Mouse (Mus musculus) hindbrain, embryonic 11.5 days (tissue): Measurements from ENCODE around the gene Rpl23a. TPM values are rescaled to one million over a fixed set of nuclear protein-coding genes. Genes with fewer than 3 reads are reported as not detected.

Experiments
- ATAC-seq: fragments of 200-750 bp; cut with Nextera tagmentation; 2 replicates; pipeline ENCODE4 v1.8.0; 2017; ENCODE audit warnings: mild to moderate bottlenecking, moderate TSS enrichment, moderate library complexity; ENCODE audit not compliant: low FRiP score
- DNase-seq: peaks from one replicate; pipeline ENCODE4 v3.0.0-alpha.2; 2015; ENCODE audit warnings: low spot score
- H3K27ac ChIP-seq: fragments of 300-500 bp; sonication (generic); 2 replicates; pipeline ENCODE4 v1.5.1; 2014; ENCODE audit warnings: mild to moderate bottlenecking, low read depth, low read length
- H3K27me3 ChIP-seq: fragments of 300-500 bp; sonication (generic); 2 replicates; pipeline ENCODE4 v1.6.1; 2014; ENCODE audit warnings: mild to moderate bottlenecking, low read length, moderate library complexity, mixed read lengths; ENCODE audit not compliant: control insufficient read depth, insufficient read depth
- H3K36me3 ChIP-seq: fragments of 300-500 bp; sonication (generic); 2 replicates; pipeline ENCODE4 v1.6.1; 2014; ENCODE audit warnings: mild to moderate bottlenecking, low read length, moderate library complexity, mixed read lengths; ENCODE audit not compliant: control insufficient read depth, insufficient read depth
- H3K4me1 ChIP-seq: fragments of 300-500 bp; sonication (generic); replicated peaks from 2 replicates; pipeline ENCODE4 v1.6.1; 2014; ENCODE audit warnings: low read length, mixed read lengths; ENCODE audit not compliant: control insufficient read depth, insufficient read depth
- H3K4me2 ChIP-seq: fragments of 300-500 bp; sonication (generic); replicated peaks from 2 replicates; pipeline ENCODE4 v1.6.1; 2014; ENCODE audit warnings: mild to moderate bottlenecking, low read depth, low read length
- H3K4me3 ChIP-seq: fragments of 300-500 bp; sonication (generic); 2 replicates; pipeline ENCODE4 v1.5.1; 2014; ENCODE audit warnings: low read depth, low read length
- H3K9ac ChIP-seq: fragments of 300-500 bp; sonication (generic); 2 replicates; pipeline ENCODE4 v1.6.1; 2014; ENCODE audit warnings: low read depth, low read length
- H3K9me3 ChIP-seq: fragments of 300-500 bp; sonication (generic); 2 replicates; pipeline ENCODE4 v1.6.1; 2016; ENCODE audit warnings: low read length; ENCODE audit not compliant: control insufficient read depth
- WGBS: fragments of 180-500 bp; shearing (Covaris S2); extraction: QIAGEN DNeasy Blood & Tissue Kit; methylation state at CpG from one replicate; pipeline ENCODE4 v1.1.7; 2014; 5-methylcytosine and 5-hydroxymethylcytosine counted together
- polyA plus RNA-seq: library from polyadenylated mRNA; unstranded; fragments of >200 nt; fragmentation: Nextera tagmentation; extraction: Ambion mirVana; gene quantifications from 2 replicates; pipeline ENCODE4 v1.2.1, GENCODE M21; 2014

Gene Rpl23a
- polyA plus RNA-seq, 1 experiment from 2014 or later, result 1,191 TPM

- Histone ChIP-seq H3K9me3 (no peaks in the 10 kb centered on the region), H3K4me2 (peak overlapping the region; percentile 70), H3K4me3 (no peak overlapping the region), H3K4me1 (peaks cover 11% of the 10 kb centered on the region), H3K27ac (no peak overlapping the region), H3K9ac (peak overlapping the region; percentile 93; the same call in 1 of the 2 replicates), H3K36me3 (peaks cover 3% of the 10 kb centered on the region; the same call in 1 of the 2 replicates), H3K27me3 (no peaks in the 10 kb centered on the region)
- no peak for ATAC-seq
- no peak for DNase-seq
- 58% methylated on average over 4 of the region's 4 CpGs for WGBS
These were observed 17.2 kb downstream of the Rpl23a start for GRCm38 (mm10) chr11:78166161-78166560.

GRCm38 (mm10) chr11:78165761-78166109, 17.6 kb downstream of the Rpl23a start:
- no peaks in the 10 kb centered on the region for H3K27me3 ChIP-seq
- ATAC-seq (peak; percentile 20; the same call in 1 of the 2 replicates), DNase-seq (no peak)
- peak overlapping the region; percentile 70 for H3K4me2 ChIP-seq
- H3K36me3 ChIP-seq, result peaks cover 7% of the 10 kb centered on the region
- H3K27ac ChIP-seq, result peak overlapping the region; percentile 59; the same call in 1 of the 2 replicates
- 4% methylated on average over 16 of the region's 16 CpGs for WGBS
- peak overlapping the region; percentile 93 for H3K9ac ChIP-seq
- no peaks in the 10 kb centered on the region for H3K9me3 ChIP-seq
- peaks cover 11% of the 10 kb centered on the region for H3K4me1 ChIP-seq
- H3K4me3 ChIP-seq, result peak overlapping the region; percentile 95

GRCm38 (mm10) chr11:78164924-78165760, 18.2 kb downstream of the Rpl23a start, which contains the start of gene Traf4:
Gene Traf4 (minus strand): TSS chr11:78165589.
- WGBS, result under 1% methylated on average over 74 of the region's 78 CpGs
- ATAC-seq (peak; percentile 79), DNase-seq (peak; percentile 95)
- Histone ChIP-seq H3K9me3 (no peaks in the 10 kb centered on the region), H3K9ac (peak within 1 kb of the TSS; percentile 93), H3K27ac (peak within 1 kb of the TSS; percentile 97), H3K4me2 (peak within 1 kb of the TSS; percentile 70), H3K27me3 (no peaks in the 10 kb centered on the region), H3K36me3 (peaks cover 11% of the 10 kb centered on the region), H3K4me1 (peaks cover 11% of the 10 kb centered on the region), H3K4me3 (peak within 1 kb of the TSS; percentile 95)

- no peaks in the 10 kb centered on the region for H3K9me3 ChIP-seq
- peak overlapping the region; percentile 97 for H3K27ac ChIP-seq
- H3K36me3 ChIP-seq, result peaks cover 13% of the 10 kb centered on the region
- peak overlapping the region; percentile 93 for H3K9ac ChIP-seq
- no peaks in the 10 kb centered on the region for H3K27me3 ChIP-seq
- ATAC-seq (no peak), DNase-seq (no peak)
- H3K4me1 ChIP-seq, result peaks cover 11% of the 10 kb centered on the region
- WGBS, result 0% methylated on average over 14 of the region's 14 CpGs
- H3K4me3 ChIP-seq, result peak overlapping the region; percentile 95
- peak overlapping the region; percentile 70 for H3K4me2 ChIP-seq
These were observed 18.8 kb downstream of the Rpl23a start for GRCm38 (mm10) chr11:78164604-78164923.

DNA sequence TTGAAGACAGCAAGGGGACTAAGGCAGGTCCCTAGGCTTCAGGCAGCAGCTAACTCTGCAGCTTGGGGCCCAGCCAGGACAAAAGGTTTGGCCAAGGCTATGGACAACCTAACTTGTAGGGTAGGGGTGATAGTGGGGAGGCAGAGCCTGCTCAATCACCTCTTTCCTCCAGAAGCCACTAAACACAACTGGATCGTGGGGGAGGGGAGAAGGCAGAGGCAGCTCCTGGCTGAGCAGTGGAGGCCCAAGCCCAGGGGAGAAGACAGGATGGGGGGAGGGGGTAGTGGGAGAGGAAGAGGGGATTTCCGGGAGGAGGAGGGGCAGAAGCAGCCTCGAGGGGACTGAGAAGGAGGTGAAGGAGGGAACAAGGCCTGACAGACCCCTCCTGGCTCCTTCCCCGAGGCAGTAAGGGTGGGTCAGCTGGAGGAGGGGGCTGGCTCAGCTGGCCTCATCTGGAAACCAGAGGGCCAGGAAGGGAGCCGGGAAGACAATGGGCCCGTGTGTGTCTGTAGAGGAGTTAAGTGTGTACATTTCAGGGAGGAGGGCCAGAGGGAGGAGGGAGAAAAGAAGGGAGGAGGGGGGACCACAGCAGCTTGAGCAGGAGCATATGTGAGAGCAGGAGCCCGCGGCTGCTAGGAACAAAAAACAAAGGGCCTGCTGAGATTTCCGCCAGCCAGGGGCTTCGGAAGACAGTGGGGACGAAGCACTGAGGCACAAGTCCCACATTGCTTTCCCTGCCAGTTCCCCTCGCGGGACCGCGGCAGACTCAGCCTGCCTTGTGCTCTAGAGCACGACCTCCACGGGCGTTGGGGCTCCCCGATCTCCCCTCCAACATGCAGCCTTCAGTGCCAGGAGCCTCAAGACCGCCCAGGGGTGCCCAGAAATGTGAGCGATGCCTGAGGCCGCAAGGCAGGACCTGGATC, 19.4 kb downstream of the Rpl23a start:
- Histone ChIP-seq H3K4me1 (peaks cover 13% of the 10 kb centered on the region), H3K4me2 (peak overlapping the region; percentile 70), H3K4me3 (peak overlapping the region; percentile 95), H3K27ac (peak overlapping the region; percentile 97), H3K36me3 (peaks cover 15% of the 10 kb centered on the region), H3K9ac (peak overlapping the region; percentile 93), H3K27me3 (no peaks in the 10 kb centered on the region), H3K9me3 (no peaks in the 10 kb centered on the region)
- peak; percentile 85 for DNase-seq
- peak; percentile 85 for ATAC-seq
- WGBS, result under 1% methylated on average over 22 of the region's 22 CpGs

- Histone ChIP-seq H3K27me3 (no peaks in the 10 kb centered on the region), H3K9ac (peak overlapping the region; percentile 93; the same call in 1 of the 2 replicates), H3K4me3 (peak overlapping the region; percentile 95), H3K27ac (peak overlapping the region; percentile 97), H3K9me3 (no peaks in the 10 kb centered on the region), H3K4me2 (peak overlapping the region; percentile 70), H3K4me1 (peaks cover 13% of the 10 kb centered on the region), H3K36me3 (peaks cover 19% of the 10 kb centered on the region)
- ATAC-seq (no peak), DNase-seq (no peak)
- WGBS, result 77% methylated on average over 2 of the region's 2 CpGs
These were observed 20.3 kb downstream of the Rpl23a start for GRCm38 (mm10) chr11:78163045-78163444.

DNA sequence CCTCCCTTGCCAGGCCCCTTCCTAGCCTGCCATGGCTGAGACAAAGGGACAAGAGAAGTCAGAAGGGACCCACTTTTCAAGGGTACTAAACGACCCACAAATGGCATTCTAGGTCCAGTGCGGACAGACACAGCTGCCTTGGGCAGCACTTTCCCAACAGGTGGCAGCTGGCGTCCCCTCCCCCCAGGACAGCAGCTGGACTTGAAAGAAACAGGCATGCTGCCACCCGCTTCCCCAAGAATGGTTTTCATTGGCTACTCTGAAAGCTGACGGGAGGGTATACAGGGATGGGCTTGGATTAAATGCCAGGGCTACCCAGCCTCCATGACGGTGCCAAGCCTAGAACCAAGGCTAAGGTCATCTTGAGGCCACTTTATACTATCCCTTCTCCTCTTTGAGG, 20.9 kb downstream of the Rpl23a start:
- peak overlapping the region; percentile 97; the same call in 1 of the 2 replicates for H3K27ac ChIP-seq
- H3K4me1 ChIP-seq, result peaks cover 13% of the 10 kb centered on the region
- ATAC-seq (no peak), DNase-seq (no peak)
- peaks cover 19% of the 10 kb centered on the region for H3K36me3 ChIP-seq
- peak overlapping the region; percentile 95 for H3K4me3 ChIP-seq
- peak overlapping the region; percentile 93; the same call in 1 of the 2 replicates for H3K9ac ChIP-seq
- 59% methylated on average over 6 of the region's 6 CpGs for WGBS
- no peaks in the 10 kb centered on the region for H3K27me3 ChIP-seq
- H3K4me2 ChIP-seq, result peak overlapping the region; percentile 70
- no peaks in the 10 kb centered on the region for H3K9me3 ChIP-seq

GRCm38 (mm10) chr11:78161968-78162367, 21.4 kb downstream of the Rpl23a start:
- no peak for DNase-seq
- Histone ChIP-seq H3K36me3 (peaks cover 19% of the 10 kb centered on the region), H3K27ac (no peak overlapping the region), H3K27me3 (no peaks in the 10 kb centered on the region), H3K4me3 (no peak overlapping the region), H3K4me1 (peaks cover 13% of the 10 kb centered on the region), H3K9ac (no peak overlapping the region), H3K4me2 (no peak overlapping the region), H3K9me3 (no peaks in the 10 kb centered on the region)
- WGBS, result 71% methylated on average over 4 of the region's 4 CpGs
- no peak for ATAC-seq
